In the genomic region with DNA sequence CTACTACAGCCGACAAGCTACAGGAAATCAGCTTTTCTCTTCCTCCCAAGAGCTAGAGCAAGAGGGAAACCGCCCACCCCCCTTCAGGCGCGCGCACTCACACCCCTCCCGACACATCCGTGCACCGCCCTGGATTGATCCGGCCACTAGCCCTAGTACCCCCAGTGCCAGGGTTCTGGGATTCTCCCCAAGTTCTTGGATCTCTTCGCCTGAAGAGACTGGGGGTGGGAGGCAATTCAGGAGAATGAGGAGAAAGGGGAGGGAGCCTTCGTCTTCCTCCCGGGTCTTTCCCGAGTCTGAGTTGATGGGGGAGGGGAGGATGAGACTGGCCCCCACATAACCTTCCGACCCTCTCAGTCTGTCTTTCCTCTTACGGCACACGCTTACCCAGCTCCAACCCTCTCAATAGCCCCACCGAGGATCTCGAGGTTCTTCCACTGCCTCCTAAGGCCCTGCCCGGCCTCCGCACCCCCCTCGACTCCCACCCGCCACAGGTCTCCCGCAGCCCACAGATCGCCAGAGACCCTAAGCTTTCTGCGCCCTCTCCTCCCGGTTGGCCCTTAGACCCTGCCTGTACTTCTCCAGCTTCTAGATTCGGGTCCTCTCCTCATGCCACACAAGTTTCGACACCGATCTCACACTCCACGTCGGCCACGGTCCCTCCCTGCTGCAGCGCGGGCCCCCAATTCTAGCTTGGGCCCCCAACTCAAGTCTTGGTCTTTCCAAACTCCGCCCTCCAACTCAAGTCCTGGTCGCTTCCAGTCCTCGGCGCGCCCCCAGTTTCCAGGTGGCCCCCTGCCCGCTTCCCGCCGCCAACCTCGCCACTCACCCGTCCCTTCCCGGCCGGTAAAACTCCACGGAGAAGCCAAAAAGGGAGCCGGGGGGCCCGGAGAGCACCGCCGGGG, we compare ENCODE assay signal across 8 mouse cellular contexts. TPM values are rescaled to one million over a fixed set of nuclear protein-coding genes. Genes with fewer than 3 reads are reported as not detected.
DNase-seq lines count a peak whose midpoint lies in the region; ATAC-seq lines count a peak whose summit lies in the region.

No protein-coding gene starts in this region.

- peak overlapping the region; percentile 91 for H3K27ac ChIP-seq in embryonic facial prominence, embryonic 12.5 days
- H3K27ac ChIP-seq in limb, embryonic 13.5 days = peak overlapping the region; percentile 93
- no peak overlapping the region for H3K27ac ChIP-seq in midbrain, embryonic 16.5 days (ENCODE audit: low read length)

- 0 out of 2 replicates have a peak, but pooled peaks cover 4% of the 10 kb centered on the region for H3K27me3 ChIP-seq in embryonic facial prominence, embryonic 12.5 days
- no peaks in the 10 kb centered on the region for H3K27me3 ChIP-seq in limb, embryonic 13.5 days
- H3K27me3 ChIP-seq in midbrain, embryonic 16.5 days (ENCODE audit: control insufficient read depth, insufficient read depth, low read depth, low read length) = peaks cover 3% of the 10 kb centered on the region; the same call in 1 of the 2 replicates

- H3K9me3 ChIP-seq in embryonic facial prominence, embryonic 12.5 days = no peaks in the 10 kb centered on the region
- no peaks in the 10 kb centered on the region for H3K9me3 ChIP-seq in limb, embryonic 13.5 days
- H3K9me3 ChIP-seq in midbrain, embryonic 16.5 days (replicated peaks; ENCODE audit: control insufficient read depth, low read length, poor library complexity, severe bottlenecking) = no peaks in the 10 kb centered on the region

- under 1% methylated on average over 48 of the region's 51 CpGs for whole genome bisulfite sequencing in embryonic facial prominence, embryonic 12.5 days
- under 1% methylated on average over 51 of the region's 51 CpGs for WGBS in limb, embryonic 13.5 days
- WGBS in midbrain, embryonic 16.5 days = under 1% methylated on average over 51 of the region's 51 CpGs

- peak overlapping the region; percentile 93 for H3K9ac ChIP-seq in embryonic facial prominence, embryonic 12.5 days
- peak overlapping the region; percentile 95 for H3K9ac ChIP-seq in limb, embryonic 13.5 days
- peak overlapping the region; percentile 69 for H3K9ac ChIP-seq in midbrain, embryonic 16.5 days (ENCODE audit: low read depth, low read length)

- 0 out of 2 replicates have a peak, but pooled peaks have one; percentile 32 for ATAC-seq in embryonic facial prominence, embryonic 12.5 days (ENCODE audit: insufficient number of reproducible peaks, insufficient read depth, low FRiP score, low TSS enrichment)
- peak; percentile 58; the same call in 1 of the 2 replicates for ATAC-seq in limb, embryonic 13.5 days (ENCODE audit: low FRiP score, low read depth)
- ATAC-seq in midbrain, embryonic 16.5 days = peak; percentile 49

- intact Hi-C loops in gastrocnemius, postnatal 14 days (cut with DNase I; ENCODE audit: low total_unique reads) = no loop called here
- intact Hi-C loops in heart, postnatal 36 days (cut with DNase I) = loop anchor here (2.0 kb wide), 2 partner anchors 17 to 23 kb away; no protein-coding TSS in a partner anchor
- intact Hi-C loops in left cerebral cortex, postnatal 36 days (cut with DNase I) = no loop called here

- H3K4me2 ChIP-seq in embryonic facial prominence, embryonic 12.5 days (replicated peaks) = peak overlapping the region; percentile 67
- H3K4me2 ChIP-seq in limb, embryonic 13.5 days (replicated peaks) = peak overlapping the region; percentile 73
- peak overlapping the region; percentile 94 for H3K4me2 ChIP-seq in midbrain, embryonic 16.5 days (ENCODE audit: low read length)

- DNase-seq in gastrocnemius, postnatal 14 days = peak; percentile 59
- no peak for DNase-seq in gastrocnemius, adult 8-10 months (ENCODE audit: low spot score in 2 of 2)
- DNase-seq in heart, postnatal 36 days = peak; percentile 65 to 69
- no peak for DNase-seq in ovary, postnatal 14 days (ENCODE audit: low spot score)
- DNase-seq in left cerebral cortex, postnatal 36 days (ENCODE audit: low spot score in 2 of 2) = no peak

- peaks cover 24% of the 10 kb centered on the region for H3K4me1 ChIP-seq in embryonic facial prominence, embryonic 12.5 days
- peaks cover 41% of the 10 kb centered on the region for H3K4me1 ChIP-seq in limb, embryonic 13.5 days
- H3K4me1 ChIP-seq in midbrain, embryonic 16.5 days (ENCODE audit: control insufficient read depth, insufficient read depth, low read length) = peaks cover 12% of the 10 kb centered on the region

- H3K36me3 ChIP-seq in embryonic facial prominence, embryonic 12.5 days = no peaks in the 10 kb centered on the region
- peaks cover 2% of the 10 kb centered on the region; the same call in 1 of the 2 replicates for H3K36me3 ChIP-seq in limb, embryonic 13.5 days
- no peaks in the 10 kb centered on the region for H3K36me3 ChIP-seq in midbrain, embryonic 16.5 days (ENCODE audit: control insufficient read depth, insufficient read depth, low read length)

- H3K4me3 ChIP-seq in embryonic facial prominence, embryonic 12.5 days = peak overlapping the region; percentile 95
- H3K4me3 ChIP-seq in limb, embryonic 13.5 days = peak overlapping the region; percentile 97
- H3K4me3 ChIP-seq in midbrain, embryonic 16.5 days (ENCODE audit: low read depth, low read length) = peak overlapping the region; percentile 51

RNA-seq across cellular contexts. Expression of gene Itga5, which starts 0.8 kb away (rescaled TPM):
- total RNA-seq in gastrocnemius, postnatal 14 days (2021) = 10 to 100 TPM; 22.5 to 25.7 TPM
- total RNA-seq in gastrocnemius, adult 8-10 months (2022) = 1 to 10 TPM; 4.0 to 4.9 (median 4.5) TPM
- polyA plus RNA-seq in embryonic facial prominence, embryonic 12.5 days (2016; fragmentation: Nextera tagmentation; extraction: Ambion mirVana) = 49.4 and 50.9 TPM in 2 replicates
- total RNA-seq in heart, postnatal 36 days (2021) = 10 to 100 TPM; 46.1 to 47.1 TPM
- polyA plus RNA-seq in limb, embryonic 13.5 days (2015; fragmentation: Nextera tagmentation; extraction: Ambion mirVana) = 55.2 and 55.3 TPM in 2 replicates
- polyA plus RNA-seq in midbrain, embryonic 16.5 days (2015; fragmentation: Nextera tagmentation; extraction: Ambion mirVana) = 5.8 and 7.4 TPM in 2 replicates
- 1 to 10 TPM; 2.8 to 4.3 TPM for total RNA-seq in left cerebral cortex, postnatal 36 days (2021)

RNA-seq across cellular contexts. Expression of gene Zfp385a, which starts 25.8 kb away (rescaled TPM):
- total RNA-seq in gastrocnemius, postnatal 14 days (2021) = 10 to 100 TPM; 31.3 to 32.1 TPM
- 1 to 10 TPM; 5.7 to 6.4 (median 5.9) TPM for total RNA-seq in gastrocnemius, adult 8-10 months (2022)
- polyA plus RNA-seq in embryonic facial prominence, embryonic 12.5 days (2016; fragmentation: Nextera tagmentation; extraction: Ambion mirVana) = 12.6 and 14.5 TPM in 2 replicates
- 10 to 100 TPM; 12.9 to 13.0 TPM for total RNA-seq in heart, postnatal 36 days (2021)
- polyA plus RNA-seq in limb, embryonic 13.5 days (2015; fragmentation: Nextera tagmentation; extraction: Ambion mirVana) = 11.7 and 13.1 TPM in 2 replicates
- 20.1 and 22.7 TPM in 2 replicates for polyA plus RNA-seq in midbrain, embryonic 16.5 days (2015; fragmentation: Nextera tagmentation; extraction: Ambion mirVana)
- total RNA-seq in left cerebral cortex, postnatal 36 days (2021) = 10 to 100 TPM; 64.4 to 73.5 TPM

RNA-seq across cellular contexts. Expression of gene Gpr84, which starts 55.3 kb away (rescaled TPM):
- total RNA-seq in gastrocnemius, postnatal 14 days (2021) = not detected
- not detected for total RNA-seq in gastrocnemius, adult 8-10 months (2022)
- polyA plus RNA-seq in embryonic facial prominence, embryonic 12.5 days (2016; fragmentation: Nextera tagmentation; extraction: Ambion mirVana) = 0.47 and 0.67 TPM in 2 replicates
- total RNA-seq in heart, postnatal 36 days (2021) = not detected
- 0.34 and 0.41 TPM in 2 replicates for polyA plus RNA-seq in limb, embryonic 13.5 days (2015; fragmentation: Nextera tagmentation; extraction: Ambion mirVana)
- 0.40 and 0.64 TPM in 2 replicates for polyA plus RNA-seq in midbrain, embryonic 16.5 days (2015; fragmentation: Nextera tagmentation; extraction: Ambion mirVana)
- under 1 TPM; 0.42 to 0.45 TPM for total RNA-seq in left cerebral cortex, postnatal 36 days (2021)

Comparison
In these comparisons a context has a peak if more than half of its experiments do, and no peak if none do; other contexts are left out.
1. DNase-seq: peak in gastrocnemius, postnatal 14 days (single experiment) and heart, postnatal 36 days (2 of 2); none in gastrocnemius, adult 8-10 months (0 of 2), ovary, postnatal 14 days (single experiment) and left cerebral cortex, postnatal 36 days (0 of 2).
2. Peak in every context shown above with its lines, with median percentiles within 50 percentile points of each other: ATAC-seq, H3K4me2 ChIP-seq, H3K4me3 ChIP-seq and H3K9ac ChIP-seq.